Mouse (Mus musculus) ES-Bruce4 (cell line): ENCODE results near the gene Tctn1. TPM values are rescaled to one million over a fixed set of nuclear protein-coding genes. Genes with fewer than 3 reads are reported as not detected.

ENCODE experiments used
- H3K27ac ChIP-seq: 2 replicates; pipeline ENCODE4 v1.5.1; 2012; ENCODE audit warnings: low read length, inconsistent platforms; ENCODE audit not compliant: insufficient read depth
- H3K27me3 ChIP-seq: 2 replicates; pipeline ENCODE4 v1.6.1; 2012; ENCODE audit warnings: mild to moderate bottlenecking, low read length, inconsistent platforms; ENCODE audit not compliant: control insufficient read depth, poor library complexity, insufficient read depth, severe bottlenecking
- H3K36me3 ChIP-seq: 2 replicates; pipeline ENCODE4 v1.6.1; 2012; ENCODE audit warnings: inconsistent platforms, mild to moderate bottlenecking, low read length, moderate library complexity; ENCODE audit not compliant: control insufficient read depth, poor library complexity, insufficient read depth, severe bottlenecking
- H3K4me1 ChIP-seq: one replicate; pipeline ENCODE4 v1.8.1; 2011; ENCODE audit warnings: low read length; ENCODE audit not compliant: control insufficient read depth, insufficient read depth
- H3K4me3 ChIP-seq: 2 replicates; pipeline ENCODE4 v1.5.1; 2011; ENCODE audit warnings: low read depth, mild to moderate bottlenecking, low read length
- H3K9ac ChIP-seq: 2 replicates; pipeline ENCODE4 v1.6.1; 2012; ENCODE audit warnings: low read depth, mild to moderate bottlenecking, inconsistent platforms; ENCODE audit not compliant: poor library complexity, severe bottlenecking
- H3K9me3 ChIP-seq: replicated peaks from 2 replicates; pipeline ENCODE4 v1.6.1; 2012; ENCODE audit warnings: mild to moderate bottlenecking, low read length, inconsistent platforms; ENCODE audit not compliant: control insufficient read depth, poor library complexity, insufficient read depth, severe bottlenecking
- CTCF ChIP-seq: IDR thresholded peaks from one replicate; pipeline ENCODE4 v1.8.1; 2011; ENCODE audit warnings: low read depth, low read length
- EP300 ChIP-seq: IDR thresholded peaks from 2 replicates; pipeline ENCODE4 v1.6.1; 2011; ENCODE audit warnings: low read depth, low read length; ENCODE audit not compliant: insufficient read depth
- POLR2A ChIP-seq: IDR thresholded peaks from one replicate; pipeline ENCODE4 v1.8.1; 2011; ENCODE audit warnings: low read length; ENCODE audit not compliant: insufficient read depth
- polyA plus RNA-seq: library from polyadenylated mRNA; stranded (reverse); fragments of >200 nt; gene quantifications from 2 replicates; pipeline ENCODE4 v1.2.4, GENCODE M21; 2011; ENCODE audit warnings: low read depth; ENCODE audit not compliant: missing spikeins, insufficient read depth, insufficient read length

The Tctn1 gene
- polyA plus RNA-seq, 1 experiment: 18.3 TPM

- TF ChIP-seq CTCF (no peak), POLR2A (no peak)
- H3K9ac ChIP-seq: no peak overlapping the region
- no peaks in the 10 kb centered on the region for H3K4me1 ChIP-seq
- no peaks in the 10 kb centered on the region for H3K9me3 ChIP-seq
- no peaks in the 10 kb centered on the region for H3K36me3 ChIP-seq
- no peak overlapping the region for H3K4me3 ChIP-seq
- no peak overlapping the region for H3K27ac ChIP-seq
- H3K27me3 ChIP-seq: no peaks in the 10 kb centered on the region
These were observed 32.8 kb downstream of the Tctn1 start for GRCm38 (mm10) chr5:122231431-122231830.

GRCm38 (mm10) chr5:122230816-122231215, 33.4 kb downstream of the Tctn1 start:
- Histone ChIP-seq H3K9me3 (no peaks in the 10 kb centered on the region), H3K36me3 (no peaks in the 10 kb centered on the region), H3K4me3 (no peak overlapping the region), H3K27me3 (no peaks in the 10 kb centered on the region), H3K27ac (no peak overlapping the region), H3K4me1 (no peaks in the 10 kb centered on the region), H3K9ac (no peak overlapping the region)
- TF ChIP-seq CTCF: no peak

DNA sequence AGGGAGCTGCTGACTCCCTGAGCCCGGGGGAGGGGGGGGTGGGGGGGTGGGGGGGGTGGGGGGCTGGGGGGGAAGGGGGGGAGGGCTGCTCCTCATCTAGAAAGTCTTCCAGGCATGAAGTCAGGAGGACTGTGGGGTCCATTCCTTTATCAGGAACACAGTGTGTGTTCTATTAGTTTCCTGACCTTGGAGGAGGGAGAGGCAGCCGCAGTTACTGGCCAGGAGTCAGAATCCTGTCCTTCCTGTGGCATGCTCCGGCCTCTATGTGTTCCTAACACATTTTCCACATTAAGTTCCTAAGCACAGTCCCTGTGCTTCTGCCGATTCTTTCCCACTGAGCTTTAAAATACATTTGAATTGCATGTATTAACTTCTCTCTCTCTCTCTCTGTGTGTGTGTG, 35.5 kb downstream of the Tctn1 start:
- no peak for TF ChIP-seq EP300
- no peak for TF ChIP-seq CTCF
- TF ChIP-seq POLR2A: no peak
- Histone ChIP-seq H3K27ac (no peak overlapping the region), H3K4me1 (peaks cover 2% of the 10 kb centered on the region), H3K9ac (no peak overlapping the region), H3K27me3 (no peaks in the 10 kb centered on the region), H3K9me3 (no peaks in the 10 kb centered on the region), H3K36me3 (no peaks in the 10 kb centered on the region), H3K4me3 (no peak overlapping the region)

DNA sequence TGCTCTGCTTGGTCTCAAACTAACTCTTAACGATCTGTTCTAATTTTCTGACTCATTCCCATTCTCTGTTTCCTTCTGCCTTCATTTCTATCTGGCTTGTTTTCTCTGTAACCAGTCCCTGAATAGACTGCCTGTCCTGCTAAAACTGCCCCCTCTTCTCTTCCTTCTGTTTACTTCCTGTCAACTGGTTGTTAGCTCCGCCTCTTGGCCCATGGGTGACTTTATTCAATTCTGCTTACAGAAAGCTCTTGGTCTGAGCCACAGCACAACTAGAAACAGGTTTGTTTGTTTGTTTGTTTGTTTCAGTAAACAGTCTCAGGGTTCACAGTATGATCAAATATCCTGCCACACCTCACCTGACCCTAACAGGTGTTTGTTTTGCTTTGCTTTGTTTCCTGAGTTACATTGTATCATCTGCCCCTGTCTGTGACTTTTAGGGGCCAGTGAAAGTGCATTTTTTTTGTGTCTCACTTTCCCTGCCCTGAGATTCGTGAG, 35.9 kb downstream of the Tctn1 start:
- Histone ChIP-seq H3K4me1 (peaks cover 2% of the 10 kb centered on the region), H3K27ac (no peak overlapping the region), H3K36me3 (no peaks in the 10 kb centered on the region), H3K9ac (no peak overlapping the region), H3K27me3 (no peaks in the 10 kb centered on the region), H3K9me3 (no peaks in the 10 kb centered on the region), H3K4me3 (no peak overlapping the region)
- TF ChIP-seq EP300 (no peak), POLR2A (no peak), CTCF (no peak)

- Histone ChIP-seq H3K27ac (no peak overlapping the region), H3K4me1 (peaks cover 2% of the 10 kb centered on the region), H3K4me3 (no peak overlapping the region), H3K9me3 (no peaks in the 10 kb centered on the region), H3K27me3 (no peaks in the 10 kb centered on the region), H3K9ac (no peak overlapping the region), H3K36me3 (no peaks in the 10 kb centered on the region)
- TF ChIP-seq POLR2A: no peak
- no peak for TF ChIP-seq EP300
- TF ChIP-seq CTCF: no peak
These were observed 40.0 kb downstream of the Tctn1 start for GRCm38 (mm10) chr5:122224291-122224690.

DNA sequence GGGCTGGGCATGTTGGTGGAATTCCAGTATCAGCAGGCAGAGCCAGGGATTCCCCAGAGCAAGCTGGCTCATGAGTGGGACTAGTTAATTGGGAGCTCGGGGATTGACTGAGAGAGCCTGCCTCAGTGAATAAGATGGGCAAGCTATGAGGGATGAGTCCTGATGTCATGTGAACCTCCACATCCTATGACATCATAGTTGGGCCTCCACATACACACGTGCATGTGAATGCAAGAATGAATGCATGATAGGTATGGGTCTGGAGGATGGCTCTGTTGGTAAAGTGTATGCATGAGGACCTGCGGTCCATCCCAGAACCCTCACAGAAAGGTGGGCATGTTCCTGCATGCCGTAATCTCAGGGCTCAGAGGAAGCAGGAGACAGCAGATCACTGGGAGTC, 43.2 kb downstream of the Tctn1 start:
- Histone ChIP-seq H3K4me1 (peaks cover 2% of the 10 kb centered on the region), H3K4me3 (no peak overlapping the region), H3K36me3 (no peaks in the 10 kb centered on the region), H3K9ac (no peak overlapping the region), H3K27ac (no peak overlapping the region), H3K27me3 (no peaks in the 10 kb centered on the region), H3K9me3 (no peaks in the 10 kb centered on the region)
- TF ChIP-seq CTCF (no peak), EP300 (no peak), POLR2A (no peak)
